Mouse (Mus musculus) cerebellum, adult 11 months (tissue): ENCODE data around the gene Trex2.

Experiments used
- DNase-seq: peaks from one replicate; pipeline ENCODE4 v3.0.0; 2022

Trex2 gene

DNA sequence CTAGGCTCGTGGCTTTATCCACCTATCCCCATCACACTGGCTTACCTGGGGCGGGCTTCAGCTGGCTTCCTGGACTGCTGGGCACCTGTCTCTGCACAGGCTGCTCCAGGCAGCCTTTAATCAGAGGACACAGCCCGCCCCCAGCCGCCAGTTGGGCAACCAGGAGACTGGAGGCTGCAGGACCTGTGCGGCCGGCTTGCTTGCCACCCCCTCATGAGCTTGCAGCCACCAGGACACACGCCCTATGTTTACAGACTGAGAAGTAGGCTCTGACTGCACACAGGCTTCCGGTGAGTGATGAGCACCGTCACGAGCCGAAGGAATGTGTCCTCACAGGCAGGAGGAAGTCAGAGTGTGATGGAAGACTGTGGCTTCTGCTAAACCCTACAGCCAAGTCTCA lies at the start of gene Trex2:
Gene Trex2 (minus strand): TSS at position 93 of the 400 bp plus-strand sequence.
- no peak for DNase-seq

DNA sequence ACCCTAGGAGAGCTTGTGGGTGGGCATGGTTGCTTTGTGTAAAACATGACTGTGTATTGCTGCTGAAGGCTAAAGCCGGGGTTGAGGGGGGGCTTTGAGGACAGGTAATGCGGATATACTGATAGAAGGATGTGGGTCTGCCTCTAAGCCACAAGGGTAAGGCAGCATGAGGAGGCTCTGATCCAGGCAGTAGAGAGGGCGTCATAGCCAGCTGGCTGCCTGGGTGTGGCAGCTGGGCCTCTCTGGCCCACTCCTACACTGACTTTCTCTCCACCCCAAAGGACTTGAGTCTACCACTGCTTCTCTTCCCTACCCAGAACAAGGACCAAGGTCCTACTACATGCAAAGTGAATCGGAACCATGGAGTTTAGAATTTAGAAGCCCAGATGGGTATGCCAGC lies 49.7 kb upstream of the Trex2 start:
- DNase-seq = no peak

GRCm38 (mm10) chrX:73484076-73484475 lies 48.9 kb upstream of the Trex2 start:
- no peak for DNase-seq

GRCm38 (mm10) chrX:73483484-73483810 lies 48.3 kb upstream of the Trex2 start, which contains the start of gene Bgn:
Gene Bgn, plus strand, starts transcription at chrX:73483602.
- no peak for DNase-seq

DNA sequence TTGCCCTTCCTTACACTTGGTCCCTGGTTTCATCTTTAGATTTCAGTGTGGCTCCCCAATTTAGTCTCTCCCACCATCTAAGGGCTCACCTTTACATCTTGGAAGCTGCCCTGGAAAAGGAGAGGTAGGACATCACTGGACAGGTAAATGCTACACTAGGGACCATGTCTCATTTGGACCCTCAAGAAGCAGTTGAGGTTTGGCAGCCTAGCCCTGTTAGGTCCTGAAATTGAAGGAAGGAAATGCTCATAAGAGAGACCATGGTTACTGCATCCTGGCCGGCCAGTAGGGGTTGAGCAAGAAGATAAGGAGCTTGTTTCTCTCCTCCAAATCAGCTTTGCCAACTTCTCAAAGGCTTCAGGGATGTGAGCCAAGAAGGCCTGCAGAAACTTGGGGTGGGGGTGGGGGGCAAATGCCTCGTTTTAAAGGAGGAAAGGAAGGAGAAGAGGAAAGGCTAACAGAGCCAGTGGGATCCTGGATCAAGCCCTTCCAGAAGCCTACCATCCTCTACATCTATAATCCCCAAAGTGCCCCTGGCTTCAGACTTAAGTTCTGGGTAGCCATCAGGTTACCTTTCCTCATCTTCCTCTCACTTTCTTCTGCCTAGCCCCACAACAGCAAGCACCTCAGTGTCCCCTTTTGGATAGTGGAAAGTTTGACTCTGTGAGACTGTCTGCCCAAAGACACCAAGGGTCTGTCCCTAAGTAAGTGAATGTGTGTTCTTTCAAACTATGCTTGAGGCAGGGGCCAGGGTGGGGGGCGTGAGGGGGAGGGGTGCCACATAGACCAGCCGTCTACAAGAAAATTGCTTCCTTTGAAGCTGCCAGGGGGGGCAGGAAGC lies 47.7 kb upstream of the Trex2 start:
- DNase-seq = no peak

- DNase-seq = no peak
Measured at GRCm38 (mm10) chrX:73480334-73480733, 45.2 kb upstream of the Trex2 start.

DNA sequence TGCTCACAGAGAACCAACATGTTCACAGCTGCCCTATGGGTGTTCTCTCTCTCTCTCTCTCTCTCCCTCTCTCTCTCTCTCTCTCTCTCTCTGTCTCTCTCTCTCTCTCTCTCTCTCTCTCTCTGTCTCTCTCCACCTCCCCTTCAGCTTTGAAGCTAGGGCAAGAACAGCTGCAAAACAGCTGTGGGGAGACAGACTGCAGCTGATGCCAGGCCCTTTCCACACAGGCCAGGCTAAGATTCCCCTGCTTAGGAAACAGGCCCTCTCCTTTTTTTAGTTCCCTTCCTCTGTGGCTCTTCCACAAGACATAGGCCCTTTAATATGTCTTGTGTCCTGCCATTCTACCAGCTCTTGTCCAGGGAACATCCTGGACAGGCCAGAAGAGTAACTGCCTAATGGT lies 44.5 kb upstream of the Trex2 start:
- no peak for DNase-seq

DNA sequence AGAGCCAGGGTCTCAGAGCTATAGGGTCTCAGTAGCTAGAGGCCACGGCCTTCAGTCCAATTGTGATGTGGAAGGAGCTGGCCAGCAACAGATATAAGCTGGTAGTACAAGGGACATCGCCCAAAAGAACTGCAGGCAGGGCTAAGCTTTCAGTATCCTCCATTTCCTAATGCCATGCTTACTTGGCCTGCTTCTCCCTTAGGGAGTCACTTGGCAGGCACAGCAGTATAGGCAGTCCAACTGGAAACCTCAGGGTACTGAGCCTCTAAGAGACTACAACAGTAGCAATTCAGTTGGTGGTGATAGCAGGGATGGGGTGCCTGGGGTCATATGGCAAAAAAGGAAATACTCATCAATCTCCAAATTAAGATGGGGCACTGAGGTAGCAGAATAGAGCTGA lies 42.4 kb upstream of the Trex2 start:
- DNase-seq = no peak

GRCm38 (mm10) chrX:73476621-73477020 lies 41.5 kb upstream of the Trex2 start:
- no peak for DNase-seq

DNA sequence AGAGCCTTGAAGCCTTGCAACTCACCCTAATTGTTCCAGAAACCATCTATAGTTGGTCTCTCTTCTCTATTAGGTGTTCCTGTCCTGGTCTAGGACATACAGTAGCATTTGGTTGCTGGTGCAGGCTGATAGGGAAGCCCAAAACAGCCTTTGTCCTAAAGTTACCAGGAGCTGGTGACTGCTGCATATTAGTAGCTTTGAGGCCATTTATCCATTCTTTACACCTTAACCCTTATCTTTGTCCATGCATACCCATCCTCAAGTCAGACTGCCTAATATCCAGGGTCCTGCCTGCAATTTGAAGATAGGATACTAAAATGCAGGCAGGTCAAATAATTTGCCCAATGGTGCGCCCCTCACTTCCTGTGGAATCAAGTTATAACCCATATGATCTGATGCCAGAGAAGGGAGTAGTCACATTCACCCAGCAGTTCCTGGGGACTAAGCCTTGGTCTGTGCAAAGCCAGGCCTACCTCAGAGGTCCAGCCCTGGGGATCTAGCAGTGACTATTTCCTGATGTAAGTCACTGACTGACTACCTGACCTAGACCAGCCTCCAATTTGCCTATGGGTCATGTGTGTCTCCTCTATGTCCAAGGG lies 40.6 kb upstream of the Trex2 start:
- no peak for DNase-seq

DNA sequence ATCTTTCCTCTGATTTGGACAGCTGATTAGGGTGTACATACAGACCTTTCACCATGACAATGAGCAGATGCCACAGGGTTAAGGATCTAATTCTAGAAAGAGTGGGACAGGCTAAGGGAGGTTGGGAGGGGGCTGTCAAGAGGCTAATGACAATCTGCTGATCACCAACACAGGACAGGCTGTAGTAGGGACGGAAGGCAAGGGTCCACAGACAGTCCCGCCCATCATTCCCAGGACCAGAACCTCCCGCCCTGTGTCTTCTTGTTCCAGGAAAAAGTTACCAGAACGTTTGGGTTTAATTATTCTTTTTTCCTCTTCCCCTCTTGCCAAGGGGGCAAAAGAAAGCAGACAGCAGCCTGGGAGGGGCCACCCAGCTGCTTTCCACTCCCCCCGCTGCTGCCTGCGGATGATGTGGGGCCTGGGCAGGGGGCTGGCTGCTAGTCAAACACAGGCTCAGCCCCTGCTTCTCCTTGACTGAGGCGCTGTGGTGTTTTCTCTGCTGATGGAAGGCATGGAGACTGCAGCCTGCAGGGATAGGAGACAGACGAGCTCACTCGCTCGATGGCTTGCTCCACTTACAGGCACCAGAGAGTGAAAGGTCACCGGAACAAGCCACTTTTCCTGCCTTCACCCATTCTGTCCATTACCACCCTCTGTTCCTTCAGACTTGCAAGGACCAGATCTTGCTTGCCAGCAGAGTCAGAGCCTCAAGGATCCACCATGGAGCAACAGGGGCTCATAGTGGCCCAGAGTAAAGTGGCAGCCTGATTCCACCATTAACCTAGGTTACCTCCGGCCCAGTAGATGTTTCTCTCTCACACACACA lies 39.4 kb upstream of the Trex2 start:
- DNase-seq = no peak

- no peak for DNase-seq
Measured at GRCm38 (mm10) chrX:73471764-73472163, 36.6 kb upstream of the Trex2 start.

DNA sequence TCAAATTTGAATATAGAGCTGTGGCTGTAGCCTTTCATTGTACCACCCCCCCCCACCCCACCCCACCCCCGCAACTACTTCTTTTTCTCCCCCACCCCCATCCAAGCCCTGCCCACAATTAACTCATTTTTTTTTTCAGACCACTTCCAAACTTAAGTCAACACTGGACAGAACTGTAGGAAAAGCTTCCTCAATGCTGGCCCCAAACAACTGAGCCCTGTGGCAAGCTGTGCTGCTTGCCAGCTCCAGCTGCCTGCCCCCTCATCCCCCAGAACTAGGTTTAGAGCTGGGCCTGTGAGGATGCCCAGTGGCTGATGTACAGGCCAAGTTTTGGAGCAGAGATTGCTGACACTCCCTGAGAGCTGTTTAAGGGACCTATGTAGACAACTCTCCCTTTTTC lies 33.6 kb upstream of the Trex2 start:
- DNase-seq = no peak

- DNase-seq = no peak
Measured at GRCm38 (mm10) chrX:73468330-73468729, 33.2 kb upstream of the Trex2 start.

DNA sequence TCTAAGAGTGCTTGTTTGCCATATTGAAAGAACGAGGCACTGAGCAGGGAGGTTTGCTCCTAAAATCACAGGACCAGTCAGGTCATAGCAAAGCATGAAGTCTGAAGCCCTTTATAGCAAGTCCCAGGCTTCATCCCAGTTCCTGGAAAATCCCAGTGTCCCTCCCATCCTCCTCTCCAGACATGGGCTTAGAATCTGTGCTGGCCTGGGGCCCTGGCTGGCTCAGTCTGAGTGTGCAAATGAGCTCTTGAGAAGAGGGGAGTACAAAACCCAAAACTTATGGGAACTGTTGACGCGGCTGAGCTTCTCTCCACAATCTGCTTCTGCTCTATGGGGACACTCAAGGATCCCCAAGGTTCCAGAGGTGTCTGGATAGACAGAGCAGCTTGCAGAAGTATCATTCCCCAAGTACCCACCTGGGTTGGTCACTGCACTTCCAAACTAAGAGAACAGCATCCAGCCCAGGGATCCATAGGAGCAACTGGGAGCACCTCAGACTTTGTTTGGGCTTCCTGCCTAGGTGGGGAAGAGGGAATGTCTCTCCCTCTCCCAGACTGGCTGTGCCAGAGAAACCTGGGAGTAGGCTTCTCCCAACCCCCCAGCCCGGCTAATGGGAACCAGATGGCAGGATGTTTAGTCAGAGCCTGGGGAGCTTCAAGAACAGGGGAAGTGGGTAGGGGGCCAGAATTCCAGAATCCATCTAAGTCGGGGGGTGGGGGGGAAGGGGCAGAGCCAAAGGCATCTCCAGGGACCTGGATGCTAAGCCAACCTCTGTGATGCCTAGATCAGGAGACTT lies 32.5 kb upstream of the Trex2 start:
- DNase-seq = no peak

DNA sequence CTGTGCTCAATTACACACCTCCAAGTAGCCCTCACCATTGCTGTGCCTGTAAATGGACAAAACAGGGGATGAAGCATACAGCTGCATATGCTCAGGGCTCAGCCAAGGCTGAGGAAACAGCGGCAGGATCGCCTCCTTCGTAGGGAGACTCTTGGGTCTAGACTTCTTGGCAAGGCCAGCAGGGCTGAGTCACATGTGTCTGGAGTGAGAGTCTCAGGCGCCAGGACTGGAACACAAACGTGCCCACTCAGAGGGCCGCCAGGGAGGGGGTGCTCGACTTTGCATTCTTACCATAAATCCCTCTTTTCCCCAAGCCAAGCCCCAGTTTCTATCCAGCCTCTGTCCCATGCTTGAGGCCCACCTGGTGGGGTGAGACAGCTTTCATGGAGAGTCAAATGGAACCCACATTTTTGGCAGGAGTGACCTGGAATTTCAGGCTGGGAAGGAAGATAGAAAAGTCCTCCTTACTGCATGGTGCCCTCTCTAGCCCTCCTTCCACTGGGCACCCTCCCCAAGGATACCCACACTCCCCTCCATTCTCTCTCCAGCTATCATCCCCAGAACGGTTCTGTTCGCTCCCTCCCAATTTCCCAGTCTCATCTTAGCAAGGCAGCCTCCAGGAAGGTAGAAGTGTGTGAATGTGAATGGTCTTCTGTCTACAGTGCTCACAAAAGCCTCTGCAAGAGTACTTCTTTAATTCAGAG lies 30.5 kb upstream of the Trex2 start:
- DNase-seq = no peak

- no peak for DNase-seq
Measured at GRCm38 (mm10) chrX:73460792-73461191, 25.6 kb upstream of the Trex2 start.

- DNase-seq = peak; percentile 82
Measured at GRCm38 (mm10) chrX:73458877-73459392, 23.8 kb upstream of the Trex2 start, which contains the start of gene Haus7. Gene Haus7, minus strand, starts transcription at chrX:73459044.

DNA sequence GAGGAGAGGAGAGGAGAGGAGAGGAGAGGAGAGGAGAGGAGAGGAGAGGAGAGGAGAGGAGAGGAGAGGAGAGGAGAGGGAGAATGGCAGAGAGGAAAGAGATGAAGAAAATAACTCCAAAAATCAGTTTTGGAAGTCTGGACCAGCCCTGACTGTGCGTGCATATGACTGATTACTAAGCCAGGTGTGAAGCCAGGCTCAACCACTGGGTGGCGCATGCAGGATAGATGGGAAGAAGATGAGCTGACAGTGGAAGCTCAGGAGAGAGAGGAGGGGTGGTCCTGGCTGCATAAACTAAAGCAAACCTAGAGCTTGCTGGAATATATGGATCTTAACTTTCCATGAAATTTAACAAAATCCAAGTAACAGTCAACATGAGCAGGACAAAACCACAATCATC lies 16.8 kb upstream of the Trex2 start:
- DNase-seq = peak; percentile 53

- no peak for DNase-seq
Measured at GRCm38 (mm10) chrX:73441428-73441827, 6.3 kb upstream of the Trex2 start.

GRCm38 (mm10) chrX:73432850-73433249 lies 2.3 kb downstream of the Trex2 start:
- DNase-seq = no peak

- no peak for DNase-seq
Measured at GRCm38 (mm10) chrX:73430036-73430435, 5.1 kb downstream of the Trex2 start.
